Mouse (Mus musculus): ENCODE results near the gene Amn. TPM values are rescaled to one million over a fixed set of nuclear protein-coding genes. Genes with fewer than 3 reads are reported as not detected.
A peak's percentile ranks its signal among the peaks of the same experiment; 100 is the strongest.

Gene Amn
- polyA plus RNA-seq, 1 experiment from 2014 or later, result 1.9 TPM

GRCm38 (mm10) chr12:111271406-111271805, 511 bp downstream of the Amn start:
- ATAC-seq, result no peak
- H3K36me3 ChIP-seq, result 0 out of 2 replicates have a peak, but pooled peaks cover 4% of the 10 kb centered on the region
- H3K9ac ChIP-seq (replicated peaks), result no peak overlapping the region
- 8% methylated on average over 28 of the region's 28 CpGs for WGBS
- no peak overlapping the region for H3K27ac ChIP-seq
- H3K9me3 ChIP-seq, result no peaks in the 10 kb centered on the region
- peaks cover 75% of the 10 kb centered on the region for H3K27me3 ChIP-seq
- no peak overlapping the region for H3K4me2 ChIP-seq (replicated peaks)
- H3K4me3 ChIP-seq (replicated peaks), result no peak overlapping the region
- H3K4me1 ChIP-seq (replicated peaks), result peaks cover 24% of the 10 kb centered on the region

DNA sequence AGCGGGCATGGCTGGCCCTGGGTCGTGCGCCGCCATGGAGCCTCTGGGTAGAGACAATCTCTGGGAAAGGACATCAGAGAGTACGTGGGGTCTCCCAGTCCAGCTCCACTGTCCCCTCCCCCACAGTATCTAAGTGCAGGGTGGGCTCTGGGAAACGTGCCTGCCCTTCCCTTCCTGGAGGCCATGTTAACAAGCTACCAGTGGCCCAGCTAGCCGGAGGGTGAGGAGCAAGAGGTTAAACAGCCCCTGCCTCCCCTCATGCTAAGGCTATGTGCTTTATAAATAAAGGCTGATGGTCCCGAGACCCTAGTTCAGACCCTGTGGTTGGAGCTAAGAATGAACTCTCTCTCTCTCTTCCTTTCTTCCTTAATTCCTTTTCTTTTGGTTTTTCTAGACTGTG, 1.1 kb downstream of the Amn start:
- H3K27me3 ChIP-seq, result peaks cover 81% of the 10 kb centered on the region
- peaks cover 23% of the 10 kb centered on the region for H3K4me1 ChIP-seq (replicated peaks)
- no peak overlapping the region for H3K27ac ChIP-seq
- no peak overlapping the region for H3K4me2 ChIP-seq (replicated peaks)
- WGBS, result 19% methylated on average over 8 of the region's 8 CpGs
- 0 out of 2 replicates have a peak, but pooled peaks cover 4% of the 10 kb centered on the region for H3K36me3 ChIP-seq
- no peak overlapping the region for H3K4me3 ChIP-seq (replicated peaks)
- H3K9ac ChIP-seq (replicated peaks), result no peak overlapping the region
- no peaks in the 10 kb centered on the region for H3K9me3 ChIP-seq
- no peak for ATAC-seq

DNA sequence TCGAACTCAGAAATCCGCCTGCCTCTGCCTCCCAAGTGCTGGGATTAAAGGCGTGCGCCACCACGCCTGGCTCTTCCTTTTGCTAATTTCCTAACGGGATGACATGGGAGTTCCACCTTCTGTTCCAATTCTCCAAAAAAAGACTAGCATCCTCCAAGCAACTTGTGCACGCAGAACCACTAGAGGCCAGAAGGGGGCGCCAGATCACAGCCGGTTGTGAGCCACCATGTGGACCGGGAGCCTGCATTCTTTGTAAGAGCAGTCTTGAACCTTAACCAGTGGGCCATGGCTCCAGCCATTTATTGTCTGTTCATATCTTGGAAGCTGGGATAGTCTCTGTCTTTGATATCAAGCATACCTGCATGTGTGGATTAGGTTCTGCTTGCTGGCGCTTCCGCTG, 1.5 kb downstream of the Amn start:
- Histone ChIP-seq H3K36me3 (no peaks in the 10 kb centered on the region), H3K27ac (no peak overlapping the region), H3K4me1 (replicated peaks) (peaks cover 23% of the 10 kb centered on the region), H3K27me3 (peaks cover 86% of the 10 kb centered on the region), H3K9me3 (no peaks in the 10 kb centered on the region), H3K4me2 (replicated peaks) (no peak overlapping the region), H3K4me3 (replicated peaks) (no peak overlapping the region), H3K9ac (replicated peaks) (no peak overlapping the region)
- no peak for ATAC-seq
- WGBS, result 17% methylated on average over 12 of the region's 12 CpGs

GRCm38 (mm10) chr12:111274006-111274405, 3.1 kb downstream of the Amn start:
- H3K9ac ChIP-seq (replicated peaks), result peak overlapping the region; percentile 63
- H3K36me3 ChIP-seq, result no peaks in the 10 kb centered on the region
- 3% methylated on average over 28 of the region's 28 CpGs for WGBS
- H3K9me3 ChIP-seq, result no peaks in the 10 kb centered on the region
- peak overlapping the region; percentile 43 for H3K4me3 ChIP-seq (replicated peaks)
- H3K27me3 ChIP-seq, result peaks cover 89% of the 10 kb centered on the region
- peak overlapping the region; percentile 71 for H3K4me2 ChIP-seq (replicated peaks)
- peaks cover 23% of the 10 kb centered on the region for H3K4me1 ChIP-seq (replicated peaks)
- ATAC-seq, result no peak
- no peak overlapping the region for H3K27ac ChIP-seq

- peak overlapping the region; percentile 71 for H3K4me2 ChIP-seq (replicated peaks)
- peak overlapping the region; percentile 63 for H3K9ac ChIP-seq (replicated peaks)
- H3K9me3 ChIP-seq, result no peaks in the 10 kb centered on the region
- ATAC-seq, result 0 out of 2 replicates have a peak, but pooled peaks have one; percentile 13
- 3% methylated on average over 80 of the region's 80 CpGs for WGBS
- H3K36me3 ChIP-seq, result no peaks in the 10 kb centered on the region
- H3K27ac ChIP-seq, result no peak overlapping the region
- H3K27me3 ChIP-seq, result peaks cover 83% of the 10 kb centered on the region
- peaks cover 23% of the 10 kb centered on the region for H3K4me1 ChIP-seq (replicated peaks)
- H3K4me3 ChIP-seq (replicated peaks), result peak overlapping the region; percentile 43
Measured at GRCm38 (mm10) chr12:111274447-111275149, 3.7 kb downstream of the Amn start.

DNA sequence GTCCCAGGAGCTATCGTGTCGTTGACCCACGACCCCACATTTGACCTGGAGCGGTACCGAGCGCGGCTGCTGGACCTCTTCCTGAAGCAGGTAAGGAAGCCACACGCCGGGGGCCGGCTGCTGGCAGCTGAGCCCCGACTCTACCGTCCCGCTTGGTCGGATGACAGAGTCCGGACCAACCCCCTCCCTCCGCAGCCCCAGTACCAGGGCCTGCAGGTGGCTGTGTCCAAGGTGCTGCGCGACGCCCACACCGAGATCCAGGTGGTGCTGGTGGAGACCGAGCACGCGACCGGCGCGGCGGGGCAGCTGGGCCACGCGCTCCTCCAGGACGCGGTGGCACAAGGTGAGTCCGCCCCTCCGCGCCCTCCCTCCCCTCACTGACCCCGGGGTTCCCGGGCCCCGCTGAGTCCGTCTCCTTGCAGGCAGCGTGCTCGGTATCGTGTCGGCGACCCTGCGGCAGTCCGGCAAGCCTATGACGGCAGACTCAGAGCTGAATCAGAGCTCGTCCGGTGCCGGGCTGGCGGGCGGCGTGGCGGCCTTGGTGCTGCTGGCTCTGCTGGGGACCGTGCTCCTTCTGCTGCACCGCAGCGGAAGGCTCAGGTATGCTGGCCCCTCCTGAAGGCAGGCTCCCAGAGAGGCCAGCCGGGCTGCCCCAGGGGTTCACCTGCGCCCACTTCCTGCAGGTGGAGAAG, 4.4 kb downstream of the Amn start:
- peak overlapping the region; percentile 43 for H3K4me3 ChIP-seq (replicated peaks)
- 1% methylated on average over 58 of the region's 58 CpGs for WGBS
- ATAC-seq, result peak; percentile 26; the same call in 1 of the 2 replicates
- H3K4me2 ChIP-seq (replicated peaks), result peak overlapping the region; percentile 71
- H3K4me1 ChIP-seq (replicated peaks), result peaks cover 23% of the 10 kb centered on the region
- H3K36me3 ChIP-seq, result no peaks in the 10 kb centered on the region
- peaks cover 76% of the 10 kb centered on the region for H3K27me3 ChIP-seq
- H3K9me3 ChIP-seq, result no peaks in the 10 kb centered on the region
- no peak overlapping the region for H3K27ac ChIP-seq
- H3K9ac ChIP-seq (replicated peaks), result peak overlapping the region; percentile 63

DNA sequence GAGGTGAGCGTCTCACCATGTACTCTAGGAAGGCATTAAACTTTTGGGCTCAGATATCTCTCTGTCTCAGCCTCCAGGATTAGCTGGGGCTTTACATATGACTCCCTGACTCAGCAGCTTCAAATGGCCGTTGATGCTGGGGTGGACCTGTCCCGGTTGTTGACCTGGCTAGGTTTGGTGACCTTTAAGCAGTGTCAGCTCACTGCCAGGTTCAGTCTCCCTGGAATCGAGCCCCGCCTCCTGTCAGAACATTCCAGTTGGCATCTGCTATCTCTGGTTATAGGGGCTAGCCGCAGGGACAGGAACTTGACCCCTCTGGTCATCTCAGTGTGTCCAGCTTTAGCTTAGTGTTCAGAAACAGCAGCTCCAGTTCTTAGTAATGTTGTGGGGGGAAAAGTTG, 5.5 kb downstream of the Amn start:
- Histone ChIP-seq H3K9ac (replicated peaks) (no peak overlapping the region), H3K27ac (no peak overlapping the region), H3K4me1 (replicated peaks) (peaks cover 23% of the 10 kb centered on the region), H3K4me2 (replicated peaks) (no peak overlapping the region), H3K36me3 (no peaks in the 10 kb centered on the region), H3K9me3 (no peaks in the 10 kb centered on the region), H3K27me3 (peaks cover 65% of the 10 kb centered on the region), H3K4me3 (replicated peaks) (no peak overlapping the region)
- WGBS, result 58% methylated on average over 6 of the region's 6 CpGs
- no peak for ATAC-seq

- WGBS, result 61% methylated on average over 4 of the region's 4 CpGs
- H3K4me3 ChIP-seq (replicated peaks), result no peak overlapping the region
- no peak overlapping the region for H3K4me2 ChIP-seq (replicated peaks)
- no peak overlapping the region for H3K27ac ChIP-seq
- H3K27me3 ChIP-seq, result no peaks in the 10 kb centered on the region
- H3K4me1 ChIP-seq (replicated peaks), result peaks cover 13% of the 10 kb centered on the region
- H3K9ac ChIP-seq (replicated peaks), result no peak overlapping the region
- no peaks in the 10 kb centered on the region for H3K9me3 ChIP-seq
- H3K36me3 ChIP-seq, result no peaks in the 10 kb centered on the region
- ATAC-seq, result peak; percentile 24; the same call in 1 of the 2 replicates
Measured at GRCm38 (mm10) chr12:111283573-111283972, 12.7 kb downstream of the Amn start.

- Histone ChIP-seq H3K4me3 (replicated peaks) (no peak overlapping the region), H3K9ac (replicated peaks) (no peak overlapping the region), H3K27ac (no peak overlapping the region), H3K36me3 (no peaks in the 10 kb centered on the region), H3K27me3 (no peaks in the 10 kb centered on the region), H3K9me3 (no peaks in the 10 kb centered on the region), H3K4me2 (replicated peaks) (peak overlapping the region; percentile 28), H3K4me1 (replicated peaks) (peaks cover 18% of the 10 kb centered on the region)
- WGBS, result 20% methylated on average over 10 of the region's 10 CpGs
- ATAC-seq, result no peak
Measured at GRCm38 (mm10) chr12:111284532-111284931, 13.6 kb downstream of the Amn start.

DNA sequence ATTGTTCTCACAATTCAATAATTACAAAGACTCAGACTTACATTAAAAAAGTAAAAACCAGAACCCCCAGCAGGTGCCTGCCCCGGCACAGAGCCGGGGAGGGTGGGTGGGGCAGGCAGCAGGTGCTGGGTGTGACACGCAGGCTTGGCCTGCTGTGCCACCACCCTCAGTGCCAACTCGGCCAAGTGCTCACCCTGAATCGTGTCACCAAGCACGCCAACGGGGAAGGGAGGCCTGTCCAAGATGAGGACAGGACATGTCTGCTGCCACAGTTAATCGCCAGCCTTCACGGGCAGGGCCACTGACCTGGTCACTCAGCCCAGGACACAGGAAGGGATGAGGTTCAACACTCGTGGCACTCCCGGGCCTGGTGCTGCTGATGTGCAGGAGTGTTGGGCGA, 22.1 kb downstream of the Amn start:
- H3K27me3 ChIP-seq, result no peaks in the 10 kb centered on the region
- no peak for ATAC-seq
- H3K27ac ChIP-seq, result no peak overlapping the region
- H3K36me3 ChIP-seq, result peaks cover 77% of the 10 kb centered on the region
- no peak overlapping the region for H3K4me3 ChIP-seq (replicated peaks)
- no peak overlapping the region for H3K4me2 ChIP-seq (replicated peaks)
- H3K9me3 ChIP-seq, result no peaks in the 10 kb centered on the region
- H3K9ac ChIP-seq (replicated peaks), result no peak overlapping the region
- 0 out of 2 replicates have a peak, but pooled peaks cover 6% of the 10 kb centered on the region for H3K4me1 ChIP-seq (replicated peaks)
- WGBS, result 92% methylated on average over 12 of the region's 12 CpGs

- H3K36me3 ChIP-seq, result peaks cover 95% of the 10 kb centered on the region
- WGBS, result 95% methylated on average over 27 of the region's 27 CpGs
- ATAC-seq, result no peak
- no peak overlapping the region for H3K9ac ChIP-seq (replicated peaks)
- H3K4me3 ChIP-seq (replicated peaks), result no peak overlapping the region
- H3K9me3 ChIP-seq, result no peaks in the 10 kb centered on the region
- H3K27ac ChIP-seq, result no peak overlapping the region
- no peak overlapping the region for H3K4me2 ChIP-seq (replicated peaks)
- no peaks in the 10 kb centered on the region for H3K27me3 ChIP-seq
- H3K4me1 ChIP-seq (replicated peaks), result no peaks in the 10 kb centered on the region
Measured at GRCm38 (mm10) chr12:111301322-111302017, 30.6 kb downstream of the Amn start.

- H3K9ac ChIP-seq (replicated peaks), result no peak overlapping the region
- H3K36me3 ChIP-seq, result peaks cover 95% of the 10 kb centered on the region
- no peaks in the 10 kb centered on the region for H3K4me1 ChIP-seq (replicated peaks)
- WGBS, result 95% methylated on average over 14 of the region's 14 CpGs
- no peaks in the 10 kb centered on the region for H3K9me3 ChIP-seq
- no peaks in the 10 kb centered on the region for H3K27me3 ChIP-seq
- no peak overlapping the region for H3K4me3 ChIP-seq (replicated peaks)
- no peak overlapping the region for H3K27ac ChIP-seq
- no peak for ATAC-seq
- no peak overlapping the region for H3K4me2 ChIP-seq (replicated peaks)
Measured at GRCm38 (mm10) chr12:111302018-111302345, 31.1 kb downstream of the Amn start.
